Mouse (Mus musculus) liver, embryonic 14.5 days (tissue): ENCODE results near the gene Man2c1. TPM values are rescaled to one million over a fixed set of nuclear protein-coding genes. Genes with fewer than 3 reads are reported as not detected.

Source experiments
- ATAC-seq: fragments of 200-750 bp; cut with Nextera tagmentation; 2 replicates; pipeline ENCODE4 v1.8.0; 2017; ENCODE audit warnings: moderate number of reproducible peaks, mild to moderate bottlenecking, moderate library complexity; ENCODE audit not compliant: insufficient read depth
- DNase-seq, 3 experiments: peaks; one replicate each; pipeline ENCODE4 v3.0.0-alpha.2; 2012 to 2013; ENCODE audit warnings: low read depth in 3 of 3, low spot score in 3 of 3
- H3K27ac ChIP-seq: fragments of 300-500 bp; sonication (generic); 2 replicates; pipeline ENCODE4 v1.5.1; 2014; ENCODE audit warnings: moderate library complexity, mild to moderate bottlenecking, control low read depth, inconsistent platforms
- H3K27me3 ChIP-seq: fragments of 300-500 bp; sonication (generic); 2 replicates; pipeline ENCODE4 v1.6.1; 2014; ENCODE audit warnings: mild to moderate bottlenecking, low read length, moderate library complexity; ENCODE audit not compliant: control insufficient read depth, insufficient read depth
- H3K36me3 ChIP-seq: fragments of 300-500 bp; sonication (generic); replicated peaks from 2 replicates; pipeline ENCODE4 v1.6.1; 2014; ENCODE audit warnings: low read depth; ENCODE audit not compliant: control insufficient read depth, insufficient read depth
- H3K4me1 ChIP-seq, 2 experiments: fragments of 200-500 bp in 1 of 2; fragments of 300-500 bp in 1 of 2; sonication (generic) in 1 of 2; replicated peaks; 2 replicates each; pipeline ENCODE4 v1.6.1; 2012 to 2014; ENCODE audit warnings: antibody characterized with exemption in 1 of 2, inconsistent platforms in 1 of 2, low read length in 1 of 2; ENCODE audit not compliant: control insufficient read depth in 2 of 2, insufficient read depth in 2 of 2
- H3K4me2 ChIP-seq: fragments of 300-500 bp; sonication (generic); 2 replicates; pipeline ENCODE4 v1.6.1; 2014; ENCODE audit warnings: low read depth, mild to moderate bottlenecking, control low read depth, moderate library complexity
- H3K4me3 ChIP-seq, 2 experiments: fragments of 200-500 bp in 1 of 2; fragments of 300-500 bp in 1 of 2; sonication (generic) in 1 of 2; 2 replicates each; pipeline ENCODE4 v1.5.1; 2012 to 2014; ENCODE audit warnings: low read depth in 2 of 2, low read length in 2 of 2, mild to moderate bottlenecking in 2 of 2, control low read depth in 1 of 2, inconsistent platforms in 1 of 2, moderate library complexity in 1 of 2; ENCODE audit not compliant: insufficient read depth in 1 of 2
- H3K9ac ChIP-seq: fragments of 300-500 bp; sonication (generic); replicated peaks from 2 replicates; pipeline ENCODE4 v1.6.1; 2014; ENCODE audit warnings: mild to moderate bottlenecking, control low read depth, moderate library complexity
- H3K9me3 ChIP-seq: fragments of 300-500 bp; sonication (generic); 2 replicates; pipeline ENCODE4 v1.6.1; 2016; ENCODE audit warnings: low read length, mixed read lengths; ENCODE audit not compliant: control insufficient read depth
- CTCF ChIP-seq: IDR thresholded peaks from 2 replicates; pipeline ENCODE4 v1.5.1; 2016; ENCODE audit warnings: antibody characterized with exemption, low read depth, control low read depth
- EP300 ChIP-seq: IDR thresholded peaks from 2 replicates; pipeline ENCODE4 v1.6.1; 2016; ENCODE audit warnings: antibody characterized with exemption, low read depth
- whole genome bisulfite sequencing: fragments of 180-500 bp; shearing (Covaris S2); extraction: QIAGEN DNeasy Blood & Tissue Kit; methylation state at CpG from one replicate; pipeline ENCODE4 v1.1.7; 2014; ENCODE audit not compliant: insufficient replicate concordance; 5-methylcytosine and 5-hydroxymethylcytosine counted together
- polyA plus RNA-seq, 2 experiments: library from polyadenylated mRNA; depleted of rRNA in 1 of 2; stranded (reverse) in 1 of 2; unstranded in 1 of 2; fragments of >200 nt; fragmentation: Nextera tagmentation in 1 of 2; extraction: Ambion mirVana in 1 of 2; gene quantifications; 2 replicates each; pipeline versions ENCODE4 v1.2.1 to v1.2.3; 2012 to 2014

The Man2c1 gene
- polyA plus RNA-seq, 2 experiments = 7.4 to 27.1 TPM

DNA sequence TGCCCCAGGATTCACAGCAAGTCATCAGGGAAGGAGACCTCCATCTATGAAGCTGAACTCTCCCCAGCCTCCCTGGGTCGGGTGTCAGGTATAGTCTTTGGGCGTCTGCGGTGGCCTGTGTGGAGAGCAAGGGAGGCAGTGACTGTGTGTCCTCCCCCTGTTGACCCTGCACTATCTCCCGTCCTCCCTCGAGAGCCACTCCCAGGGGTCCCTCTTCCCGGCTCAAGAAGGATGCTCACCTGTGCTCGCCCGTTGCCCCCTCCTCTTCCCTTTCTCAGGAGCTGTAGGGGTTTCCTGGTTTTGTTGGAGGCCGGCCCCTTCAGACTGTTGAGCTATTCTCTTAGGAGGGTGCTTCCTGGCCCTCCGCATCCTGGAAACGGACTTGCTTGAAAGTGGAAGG is 12.7 kb downstream of the Man2c1 start:
- Histone ChIP-seq H3K27ac (no peak overlapping the region), H3K9ac (no peak overlapping the region), H3K9me3 (no peaks in the 10 kb centered on the region), H3K27me3 (no peaks in the 10 kb centered on the region), H3K36me3 (no peaks in the 10 kb centered on the region), H3K4me2 (no peak overlapping the region), H3K4me1 (0 out of 4 replicates have a peak, but pooled peaks cover 0 to 6% of the 10 kb centered on the region in 2 experiments), H3K4me3 (no peak overlapping the region)
- DNase-seq = no peak
- WGBS = 73% methylated on average over 11 of the region's 11 CpGs
- TF ChIP-seq CTCF = no peak
- TF ChIP-seq EP300 = no peak
- ATAC-seq = no peak

- no peaks in the 10 kb centered on the region for H3K36me3 ChIP-seq
- no peaks in the 10 kb centered on the region for H3K9me3 ChIP-seq
- DNase-seq (no peak), ATAC-seq (no peak)
- TF ChIP-seq CTCF (no peak), EP300 (no peak)
- H3K9ac ChIP-seq = no peak overlapping the region
- H3K4me2 ChIP-seq = no peak overlapping the region
- no peaks in the 10 kb centered on the region for H3K27me3 ChIP-seq
- H3K27ac ChIP-seq = no peak overlapping the region
- no peak overlapping the region for H3K4me3 ChIP-seq
- H3K4me1 ChIP-seq = peaks cover 0 to 11% of the 10 kb centered on the region in 2 experiments; a peak in 2 of 4 replicates
- WGBS = 78% methylated on average over 8 of the region's 8 CpGs
Measured at GRCm38 (mm10) chr9:57144830-57145229, 14.3 kb downstream of the Man2c1 start.

- H3K4me1 ChIP-seq = peaks cover 0 to 11% of the 10 kb centered on the region in 2 experiments; a peak in 2 of 4 replicates
- no peaks in the 10 kb centered on the region for H3K27me3 ChIP-seq
- WGBS = 77% methylated on average over 17 of the region's 17 CpGs
- H3K4me2 ChIP-seq = no peak overlapping the region
- no peak for TF ChIP-seq EP300
- TF ChIP-seq CTCF = no peak
- no peak overlapping the region for H3K27ac ChIP-seq
- H3K36me3 ChIP-seq = no peaks in the 10 kb centered on the region
- no peak overlapping the region for H3K9ac ChIP-seq
- no peak for ATAC-seq
- H3K9me3 ChIP-seq = no peaks in the 10 kb centered on the region
- no peak for DNase-seq
- no peak overlapping the region for H3K4me3 ChIP-seq
Measured at GRCm38 (mm10) chr9:57146451-57147066, 16.1 kb downstream of the Man2c1 start.

DNA sequence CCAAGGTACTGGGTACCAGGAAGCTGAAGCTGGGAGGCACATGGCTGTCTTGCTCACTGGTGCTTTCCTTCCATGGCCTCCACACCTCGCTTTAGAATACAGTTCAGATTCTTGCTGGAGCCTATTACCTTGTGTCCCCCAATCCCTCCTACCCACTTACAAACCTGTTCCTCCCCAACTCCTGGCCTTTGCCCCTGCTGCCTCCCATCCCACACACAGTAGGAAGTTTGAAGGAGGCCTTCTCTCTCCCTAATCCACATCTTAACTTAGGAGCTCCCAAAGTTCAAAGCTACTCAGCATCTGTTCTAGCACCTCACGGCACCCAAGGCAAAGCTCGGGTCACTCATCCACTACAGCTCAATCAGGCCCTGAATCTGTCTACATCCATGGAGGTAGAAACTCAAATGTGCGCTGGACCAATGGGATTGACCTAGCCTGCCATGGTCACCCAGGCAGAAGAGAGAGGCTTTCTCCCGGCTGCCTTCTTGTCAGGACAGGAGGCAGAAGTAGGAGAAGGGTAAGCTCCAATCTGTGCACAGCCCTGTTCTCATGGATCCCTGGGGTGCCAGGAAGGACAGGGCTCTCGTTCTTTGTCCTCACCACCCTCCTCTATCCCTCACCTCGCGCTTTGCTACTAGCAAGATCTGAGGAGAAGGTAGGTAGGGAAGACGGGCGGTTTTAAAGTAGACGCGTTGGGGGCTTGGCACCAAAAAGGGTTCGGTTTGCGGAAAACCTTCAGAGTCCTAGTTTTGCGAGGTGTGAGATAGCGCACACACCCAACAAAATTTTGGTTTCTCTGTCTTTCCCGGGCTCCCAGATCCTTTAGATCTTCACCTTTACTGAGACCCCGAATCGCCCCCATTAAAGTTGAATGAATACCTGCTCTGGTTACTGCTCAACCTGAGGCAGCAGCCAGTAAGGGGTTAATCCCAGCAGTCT is 17.0 kb downstream of the Man2c1 start:
- 8% methylated on average over 19 of the region's 19 CpGs for WGBS
- Histone ChIP-seq H3K9me3 (no peaks in the 10 kb centered on the region), H3K4me1 (peaks cover 0 to 11% of the 10 kb centered on the region in 2 experiments; a peak in 2 of 4 replicates), H3K27me3 (no peaks in the 10 kb centered on the region), H3K27ac (no peak overlapping the region), H3K4me2 (peak overlapping the region; percentile 65), H3K4me3 (peak overlapping the region; percentile 54 to 68), H3K36me3 (no peaks in the 10 kb centered on the region), H3K9ac (peak overlapping the region; percentile 35)
- no peak for ATAC-seq
- TF ChIP-seq CTCF (no peak), EP300 (no peak)
- DNase-seq = no peak
